Mouse (Mus musculus) G1E (cell line): ENCODE results near the gene Dlgap3.

Source experiments
- CTCF ChIP-seq: IDR thresholded peaks from 2 replicates; pipeline ENCODE4 v1.5.1; 2012; ENCODE audit warnings: low read depth, low read length, inconsistent platforms, mixed read lengths
- POLR2AphosphoS5 ChIP-seq: IDR thresholded peaks from 2 replicates; pipeline ENCODE4 v1.6.1; 2012; ENCODE audit warnings: low read depth, low read length, inconsistent platforms; ENCODE audit not compliant: insufficient replicate concordance

- no peak for TF ChIP-seq CTCF
- no peak for TF ChIP-seq POLR2AphosphoS5
Measured at GRCm38 (mm10) chr4:127215799-127216198, 46.8 kb downstream of the Dlgap3 start.
